Mouse (Mus musculus) frontal cortex, adult (tissue): ENCODE measurements at regions not wholly inside any gene's neighbourhood (a gene's known extent, or its start where the extent isn't known, plus 50 kb on each side); places are given as distances from the start of the nearest gene placed in this dataset.

Experiments
- ATAC-seq: cut with Nextera tagmentation; 2 replicates; pipeline ENCODE4 v1.9.2; 2017; ENCODE audit warnings: mild to moderate bottlenecking, moderate library complexity, mixed read lengths; ENCODE audit not compliant: low TSS enrichment

GRCm38 (mm10) chr13:37468304-37469178 is 123.5 kb downstream of the Ly86 start:
- ATAC-seq = peak; percentile 77

- ATAC-seq = no peak
Observed at GRCm38 (mm10) chr13:37470230-37470907, 125.4 kb downstream of the Ly86 start.

GRCm38 (mm10) chr13:37473359-37473758 is 128.4 kb downstream of the Ly86 start:
- no peak for ATAC-seq

GRCm38 (mm10) chr13:37475804-37476203 is 130.8 kb downstream of the Ly86 start:
- ATAC-seq = peak; percentile 25; the same call in 1 of the 2 replicates

GRCm38 (mm10) chr13:37476256-37477053 is 131.4 kb downstream of the Ly86 start:
- ATAC-seq = no peak

GRCm38 (mm10) chr13:37477342-37477741 is 132.3 kb downstream of the Ly86 start:
- ATAC-seq = no peak

- peak; percentile 62 for ATAC-seq
Observed at GRCm38 (mm10) chr13:37477749-37478548, 132.9 kb downstream of the Ly86 start.

GRCm38 (mm10) chr13:37479182-37479691 is 134.2 kb downstream of the Ly86 start:
- ATAC-seq = no peak

- ATAC-seq = no peak
Observed at GRCm38 (mm10) chr13:37481514-37481913, 136.5 kb downstream of the Ly86 start.

- no peak for ATAC-seq
Observed at GRCm38 (mm10) chr13:37482038-37482437, 137.0 kb downstream of the Ly86 start.

GRCm38 (mm10) chr13:37482589-37482988 is 137.6 kb downstream of the Ly86 start:
- ATAC-seq = 0 out of 2 replicates have a peak, but pooled peaks have one; percentile 41

GRCm38 (mm10) chr13:37483010-37483855 is 138.2 kb downstream of the Ly86 start:
- ATAC-seq = peak; percentile 53

GRCm38 (mm10) chr13:37484631-37485030 is 139.6 kb downstream of the Ly86 start:
- no peak for ATAC-seq

- 0 out of 2 replicates have a peak, but pooled peaks have one; percentile 20 for ATAC-seq
Observed at GRCm38 (mm10) chr13:37492115-37493001, 147.3 kb downstream of the Ly86 start.

GRCm38 (mm10) chr13:37493331-37493730 is 148.3 kb downstream of the Ly86 start:
- ATAC-seq = no peak

- no peak for ATAC-seq
Observed at GRCm38 (mm10) chr13:37495272-37495932, 150.4 kb downstream of the Ly86 start.

- no peak for ATAC-seq
Observed at GRCm38 (mm10) chr13:37497986-37498385, 153.0 kb downstream of the Ly86 start.

GRCm38 (mm10) chr13:37500668-37501286 is 155.8 kb downstream of the Ly86 start:
- ATAC-seq = no peak
